Comparison of ENCODE assay signal across 23 mouse cellular contexts in the genomic region with DNA sequence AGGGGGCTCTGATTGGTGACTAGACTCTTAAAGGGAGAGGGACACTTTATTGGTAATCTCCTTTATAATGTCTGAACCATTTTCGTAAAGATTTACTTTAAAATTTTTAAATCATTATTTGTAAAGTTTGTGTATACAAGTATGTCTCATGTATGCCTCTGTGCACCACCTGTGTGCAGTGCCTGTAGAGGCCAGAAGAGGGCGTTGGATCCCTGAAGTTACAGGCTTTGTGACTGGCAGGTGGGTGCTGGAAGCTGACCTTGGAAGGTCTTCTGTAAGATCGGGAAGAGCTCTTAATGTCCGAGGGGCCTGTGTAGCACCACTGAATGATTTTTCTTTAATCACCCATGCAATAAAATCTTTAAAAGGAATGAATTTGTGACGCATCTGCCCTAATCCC. TPM values are rescaled to one million over a fixed set of nuclear protein-coding genes. Genes with fewer than 3 reads are reported as not detected.
DNase-seq lines count a peak whose midpoint lies in the region; ATAC-seq and TF ChIP-seq lines count a peak whose summit lies in the region.
"Had no signal": no experiment of that assay in that cellular context is flagged by ENCODE, and none has a peak within 500 bp of the region (broad histone marks: within the 10 kb centered on the region; RNA-seq: fewer than 3 reads in every experiment).

No protein-coding gene starts in this region.

- no peaks in the 10 kb centered on the region for H3K9me3 ChIP-seq in liver, embryonic 14.5 days (ENCODE audit: control insufficient read depth, low read length)
- no peaks in the 10 kb centered on the region for H3K9me3 ChIP-seq in liver, postnatal 0 days (ENCODE audit: low read length)
- peaks cover 7% of the 10 kb centered on the region for H3K9me3 ChIP-seq in E14TG2a.4 (ENCODE audit: low read length)
- no peaks in the 10 kb centered on the region for H3K9me3 ChIP-seq in midbrain, embryonic 14.5 days (ENCODE audit: control insufficient read depth, low read length)
- H3K9me3 ChIP-seq: embryonic facial prominence, embryonic 15.5 days; heart, embryonic 10.5 days; hindbrain, embryonic 12.5 days had no signal

- 0 out of 2 replicates have a peak, but pooled peaks have one; percentile 6 for TF ChIP-seq CTCF in liver, embryonic 14.5 days (IDR thresholded peaks at IDR 0.05; ENCODE audit: low read depth)
- TF ChIP-seq CTCF in liver, postnatal 0 days (IDR thresholded peaks at IDR 0.05; ENCODE audit: low read depth), result no peak
- peak; percentile 74 for TF ChIP-seq CTCF in E14TG2a.4 (conservative IDR thresholded peaks at IDR 0.05; ENCODE audit: low read length)
- peak; percentile 13; the same call in 1 of the 2 replicates for TF ChIP-seq CTCF in brain, embryonic 14.5 days (IDR thresholded peaks at IDR 0.05; ENCODE audit: borderline replicate concordance, extremely low read depth, insufficient read depth, insufficient read length)

- H3K27me3 ChIP-seq in liver, embryonic 14.5 days (ENCODE audit: control insufficient read depth, insufficient read depth, low read length), result no peaks in the 10 kb centered on the region
- no peaks in the 10 kb centered on the region for H3K27me3 ChIP-seq in liver, postnatal 0 days (ENCODE audit: insufficient read depth, low read length)
- H3K27me3 ChIP-seq in E14TG2a.4 (ENCODE audit: insufficient read depth, low read length), result 0 out of 2 replicates have a peak, but pooled peaks cover 4% of the 10 kb centered on the region
- no peaks in the 10 kb centered on the region for H3K27me3 ChIP-seq in midbrain, embryonic 14.5 days (ENCODE audit: control insufficient read depth, insufficient read depth, low read length)
- H3K27me3 ChIP-seq: embryonic facial prominence, embryonic 15.5 days; hindbrain, embryonic 12.5 days had no signal

- WGBS in liver, embryonic 14.5 days (ENCODE audit: insufficient replicate concordance), result 67% methylated on average over 5 of the region's 5 CpGs
- 76% methylated on average over 5 of the region's 5 CpGs for WGBS in liver, postnatal 0 days (ENCODE audit: insufficient replicate concordance)
- 85% methylated on average over 5 of the region's 5 CpGs for WGBS in midbrain, embryonic 14.5 days

- no peaks in the 10 kb centered on the region for H3K36me3 ChIP-seq in liver, embryonic 14.5 days (replicated peaks; ENCODE audit: control insufficient read depth, insufficient read depth, low read depth)
- H3K36me3 ChIP-seq in liver, postnatal 0 days (replicated peaks; ENCODE audit: insufficient read depth, low read length), result no peaks in the 10 kb centered on the region
- H3K36me3 ChIP-seq in E14TG2a.4 (ENCODE audit: insufficient read depth, low read length), result no peaks in the 10 kb centered on the region
- H3K36me3 ChIP-seq in midbrain, embryonic 14.5 days (ENCODE audit: control insufficient read depth, insufficient read depth, low read length), result no peaks in the 10 kb centered on the region
- H3K36me3 ChIP-seq: embryonic facial prominence, embryonic 15.5 days; forebrain, embryonic 10.5 days; heart, embryonic 10.5 days; hindbrain, embryonic 12.5 days had no signal

- no peak for ATAC-seq in liver, embryonic 14.5 days (ENCODE audit: insufficient read depth)
- no peak for ATAC-seq in liver, postnatal 0 days
- no peak for ATAC-seq in midbrain, embryonic 14.5 days (ENCODE audit: low FRiP score, low TSS enrichment)
- ATAC-seq: forebrain, embryonic 14.5 days had no signal

- no peak overlapping the region for H3K27ac ChIP-seq in liver, embryonic 14.5 days
- H3K27ac ChIP-seq in liver, postnatal 0 days (ENCODE audit: low read depth), result no peak overlapping the region
- no peak overlapping the region for H3K27ac ChIP-seq in midbrain, embryonic 14.5 days (replicated peaks; ENCODE audit: low read depth, low read length)
- H3K27ac ChIP-seq: embryonic facial prominence, embryonic 15.5 days; forebrain, embryonic 10.5 days; heart, embryonic 10.5 days; hindbrain, embryonic 12.5 days had no signal

- no peak overlapping the region for H3K4me3 ChIP-seq in liver, embryonic 14.5 days (ENCODE audit: insufficient read depth in 1 of 2, low read depth in 2 of 2, low read length in 2 of 2)
- no peak overlapping the region for H3K4me3 ChIP-seq in liver, postnatal 0 days (ENCODE audit: low read depth, low read length)
- H3K4me3 ChIP-seq in E14TG2a.4 (replicated peaks; ENCODE audit: low read length), result no peak overlapping the region
- no peak overlapping the region for H3K4me3 ChIP-seq in midbrain, embryonic 14.5 days (replicated peaks; ENCODE audit: low read depth, low read length)
- H3K4me3 ChIP-seq: embryonic facial prominence, embryonic 15.5 days; erythroblast, embryonic 14.5 days; forebrain, embryonic 10.5 days; heart, embryonic 10.5 days; hindbrain, embryonic 12.5 days had no signal

- TF ChIP-seq POLR2A in brain, embryonic 14.5 days (IDR thresholded peaks at IDR 0.05; ENCODE audit: borderline replicate concordance, extremely low read depth, insufficient read depth, insufficient read length, poor library complexity, severe bottlenecking), result no peak

- no peak for DNase-seq in liver, embryonic 14.5 days (ENCODE audit: low read depth in 3 of 3, low spot score in 3 of 3)
- no peak for DNase-seq in liver, postnatal 0 days
- peak; percentile 17 for DNase-seq in ES-CJ7 (ENCODE audit: low read depth, low spot score)
- DNase-seq in brain, embryonic 14.5 days (ENCODE audit: low read depth), result no peak
- no peak for DNase-seq in thymus, postnatal 0 days (ENCODE audit: low spot score)
- DNase-seq in midbrain, embryonic 14.5 days, result no peak
- DNase-seq: adrenal gland, adult 8-10 months; adrenal gland, postnatal 36 days; cerebellum, adult 11 months; cerebellum, adult 8-10 months; cerebellum, postnatal 14 days; embryo, embryonic 11 days; gastrocnemius, postnatal 36 days; heart, adult 11 months; heart, postnatal 10 days; heart, postnatal 4 days had no signal

- H3K4me2 ChIP-seq in liver, embryonic 14.5 days (ENCODE audit: low read depth), result no peak overlapping the region
- H3K4me2 ChIP-seq in liver, postnatal 0 days (ENCODE audit: low read depth, low read length), result no peak overlapping the region
- no peak overlapping the region for H3K4me2 ChIP-seq in midbrain, embryonic 14.5 days (ENCODE audit: low read length)
- H3K4me2 ChIP-seq: embryonic facial prominence, embryonic 15.5 days; hindbrain, embryonic 12.5 days had no signal

- TF ChIP-seq EP300 in liver, embryonic 14.5 days (IDR thresholded peaks at IDR 0.05; ENCODE audit: low read depth), result no peak
- TF ChIP-seq EP300 in liver, postnatal 0 days (IDR thresholded peaks at IDR 0.05; ENCODE audit: low read depth), result no peak

- no peaks in the 10 kb centered on the region for H3K4me1 ChIP-seq in liver, embryonic 14.5 days (replicated peaks; ENCODE audit: control insufficient read depth in 2 of 2, insufficient read depth in 2 of 2, low read length in 1 of 2)
- no peaks in the 10 kb centered on the region for H3K4me1 ChIP-seq in liver, postnatal 0 days (ENCODE audit: insufficient read depth)
- H3K4me1 ChIP-seq in E14TG2a.4 (replicated peaks; ENCODE audit: low read depth, low read length), result no peaks in the 10 kb centered on the region
- no peaks in the 10 kb centered on the region for H3K4me1 ChIP-seq in midbrain, embryonic 14.5 days (ENCODE audit: control insufficient read depth, insufficient read depth, low read length)
- H3K4me1 ChIP-seq: embryonic facial prominence, embryonic 15.5 days; heart, embryonic 10.5 days; hindbrain, embryonic 12.5 days had no signal

- H3K9ac ChIP-seq in liver, embryonic 14.5 days (replicated peaks), result no peak overlapping the region
- no peak overlapping the region for H3K9ac ChIP-seq in liver, postnatal 0 days (replicated peaks)
- no peak overlapping the region for H3K9ac ChIP-seq in midbrain, embryonic 14.5 days (replicated peaks; ENCODE audit: low read length)
- H3K9ac ChIP-seq: embryonic facial prominence, embryonic 15.5 days; hindbrain, embryonic 12.5 days had no signal

RNA-seq across cellular contexts. Expression of gene Shank2, which starts 37.9 kb away (rescaled TPM):
- 0.35 and 0.47 TPM in 2 replicates for polyA plus RNA-seq in liver, embryonic 14.5 days (2012; rRNA removed)
- 0.17 and 0.27 TPM in 2 replicates for polyA plus RNA-seq in liver, embryonic 14.5 days (2014; fragmentation: Nextera tagmentation; extraction: Ambion mirVana)
- 0.58 and 0.92 TPM in 2 replicates for polyA plus RNA-seq in liver, postnatal 0 days (2015; fragmentation: Nextera tagmentation; extraction: Ambion mirVana)
- 18.8 and 32.5 TPM in 2 replicates for polyA plus RNA-seq in brain, embryonic 14.5 days (2012; rRNA removed)
- polyA plus RNA-seq in thymus, postnatal 0 days (2015; fragmentation: Nextera tagmentation; extraction: Ambion mirVana), result 0.89 and 0.96 TPM in 2 replicates
- 9.1 and 9.4 TPM in 2 replicates for polyA plus RNA-seq in midbrain, embryonic 14.5 days (2014; fragmentation: Nextera tagmentation; extraction: Ambion mirVana)
- polyA plus RNA-seq: erythroblast, embryonic 14.5 days had no signal
